Mouse (Mus musculus) telencephalon, adult 2 months (tissue): ENCODE data around the gene Hnrnpf.
"Not testable (repeated sequence)": the region's sequence is repeated elsewhere in the genome, so short reads cannot be mapped to it uniquely, and the experiment has no call there.

Experiments used
- DNase-seq: peaks from one replicate; pipeline ENCODE4 v3.0.0-alpha.2; 2011; ENCODE audit warnings: low read depth, low spot score

Hnrnpf gene

GRCm38 (mm10) chr6:117900126-117901080 lies at the start of gene Hnrnpf:
Hnrnpf (plus strand) TSS chr6:117900324.
- peak; percentile 35 for DNase-seq

GRCm38 (mm10) chr6:117851747-117852146 lies 48.4 kb upstream of the Hnrnpf start:
- DNase-seq = no peak

GRCm38 (mm10) chr6:117857990-117858389 lies 42.1 kb upstream of the Hnrnpf start:
- DNase-seq = no peak

- DNase-seq = no peak
These were observed 38.3 kb upstream of the Hnrnpf start, which contains the start of gene Zfp239 for GRCm38 (mm10) chr6:117861848-117862247. Zfp239 (plus strand) TSS chr6:117862100.

GRCm38 (mm10) chr6:117862465-117862864 lies 37.7 kb upstream of the Hnrnpf start:
- DNase-seq = no peak

GRCm38 (mm10) chr6:117862899-117863620 lies 37.1 kb upstream of the Hnrnpf start:
- peak; percentile 84 for DNase-seq

- DNase-seq = no peak
These were observed 36.4 kb upstream of the Hnrnpf start for GRCm38 (mm10) chr6:117863751-117864150.

GRCm38 (mm10) chr6:117868187-117868586 lies 31.9 kb upstream of the Hnrnpf start:
- no peak for DNase-seq

- DNase-seq = no peak
These were observed 29.1 kb upstream of the Hnrnpf start for GRCm38 (mm10) chr6:117871034-117871433.

- not testable (repeated sequence) for DNase-seq
These were observed 26.7 kb upstream of the Hnrnpf start for GRCm38 (mm10) chr6:117873450-117873849.

GRCm38 (mm10) chr6:117874621-117875281 lies 25.4 kb upstream of the Hnrnpf start:
- DNase-seq = no peak

- peak; percentile 96 for DNase-seq
These were observed 21.3 kb upstream of the Hnrnpf start for GRCm38 (mm10) chr6:117878700-117879407.

GRCm38 (mm10) chr6:117879408-117880115 lies 20.6 kb upstream of the Hnrnpf start:
- DNase-seq = peak; percentile 97

- no peak for DNase-seq
These were observed 19.7 kb upstream of the Hnrnpf start for GRCm38 (mm10) chr6:117880394-117880838.

- no peak for DNase-seq
These were observed 18.9 kb upstream of the Hnrnpf start for GRCm38 (mm10) chr6:117881229-117881628.

DNA sequence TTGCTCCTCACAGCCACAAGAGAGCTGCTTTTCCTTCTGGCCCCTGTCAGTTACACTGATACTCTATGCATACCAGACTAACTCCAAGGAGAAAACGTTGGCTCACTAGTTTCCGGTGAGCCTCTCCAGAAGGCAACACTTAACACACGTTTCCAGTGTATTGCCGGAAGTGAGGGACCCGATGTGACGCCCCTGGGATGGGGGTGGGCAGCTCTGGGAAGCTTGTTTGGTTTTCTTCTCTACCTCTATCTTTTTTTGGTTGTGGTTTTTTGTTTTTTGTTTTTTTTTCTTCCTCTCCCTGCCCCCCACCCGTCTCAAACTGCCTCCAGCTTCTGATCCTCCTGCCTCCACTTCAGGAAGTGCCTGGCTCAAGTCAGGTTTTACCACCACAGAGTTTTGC lies 18.1 kb upstream of the Hnrnpf start:
- no peak for DNase-seq

GRCm38 (mm10) chr6:117885943-117886342 lies 14.2 kb upstream of the Hnrnpf start:
- no peak for DNase-seq

- DNase-seq = no peak
These were observed 12.1 kb upstream of the Hnrnpf start for GRCm38 (mm10) chr6:117888032-117888431.

DNA sequence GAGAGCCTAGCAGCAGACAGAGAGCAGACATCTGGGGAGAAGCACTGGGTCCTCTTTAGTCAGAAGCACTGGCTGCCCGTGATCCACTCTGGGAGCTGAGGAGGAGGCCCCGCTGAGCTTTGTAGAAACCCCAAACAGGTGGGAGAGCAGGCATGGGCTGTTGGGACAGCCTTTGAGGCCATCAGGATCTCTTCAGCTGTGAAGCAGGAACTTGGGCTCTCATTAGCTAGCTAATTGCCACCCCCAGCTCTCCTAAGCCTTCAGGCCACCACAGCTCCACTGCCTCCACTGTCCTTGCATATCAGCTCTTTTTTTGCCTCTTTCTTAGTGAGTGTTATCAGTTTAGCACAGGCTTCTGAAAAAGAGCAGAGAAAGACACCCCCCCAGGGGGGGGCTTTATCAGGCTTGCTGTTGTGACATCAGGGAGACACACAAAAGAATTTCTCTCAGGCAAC lies 11.5 kb upstream of the Hnrnpf start:
- no peak for DNase-seq

DNA sequence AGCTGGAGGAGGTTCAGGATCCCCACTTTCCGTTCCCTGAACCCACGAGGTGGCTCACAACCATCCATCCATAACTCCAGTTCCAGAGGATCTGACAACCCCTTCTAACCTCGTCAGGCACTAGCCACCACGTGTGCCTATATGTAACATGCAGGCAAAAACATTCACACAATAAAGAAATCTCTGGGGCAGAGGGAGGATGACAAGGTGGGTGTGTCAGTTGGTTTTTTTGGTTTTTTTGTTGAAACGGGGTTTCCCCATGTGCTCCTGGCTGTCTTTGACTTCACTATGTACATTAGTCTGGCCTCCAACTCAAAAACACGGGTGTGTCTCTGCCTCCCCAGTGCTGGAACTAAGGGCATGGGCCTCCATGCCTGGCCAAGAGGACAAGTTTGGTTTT lies 9.9 kb upstream of the Hnrnpf start:
- no peak for DNase-seq
